Mouse (Mus musculus): ENCODE measurements around the gene Rdh16f1.
"Not testable (repeated sequence)": the region's sequence is repeated elsewhere in the genome, so short reads cannot be mapped to it uniquely, and the experiment has no call there.

Gene Rdh16f1

DNA sequence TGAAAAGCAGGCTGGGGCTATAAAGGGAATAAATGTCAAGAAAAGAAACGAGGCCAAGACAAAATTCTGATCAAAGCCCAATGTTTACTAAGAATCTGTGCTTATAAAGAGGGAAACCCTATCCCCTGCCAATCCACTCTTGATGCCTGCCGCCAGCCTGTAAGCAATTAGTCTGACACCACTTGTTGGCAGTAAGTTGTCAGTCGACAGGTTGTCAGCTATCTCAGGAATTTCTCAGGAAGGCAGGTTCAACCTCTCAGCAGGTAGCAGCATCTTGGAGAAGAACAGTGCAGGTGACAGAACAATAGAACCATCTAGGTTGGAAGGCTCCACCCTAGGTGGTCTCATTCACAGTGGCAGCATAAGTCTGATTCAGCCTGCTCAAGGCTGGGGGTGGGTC, 69.5 kb downstream of the Rdh16f1 start:
- DNase-seq (ENCODE audit: low read depth), result no peak

DNA sequence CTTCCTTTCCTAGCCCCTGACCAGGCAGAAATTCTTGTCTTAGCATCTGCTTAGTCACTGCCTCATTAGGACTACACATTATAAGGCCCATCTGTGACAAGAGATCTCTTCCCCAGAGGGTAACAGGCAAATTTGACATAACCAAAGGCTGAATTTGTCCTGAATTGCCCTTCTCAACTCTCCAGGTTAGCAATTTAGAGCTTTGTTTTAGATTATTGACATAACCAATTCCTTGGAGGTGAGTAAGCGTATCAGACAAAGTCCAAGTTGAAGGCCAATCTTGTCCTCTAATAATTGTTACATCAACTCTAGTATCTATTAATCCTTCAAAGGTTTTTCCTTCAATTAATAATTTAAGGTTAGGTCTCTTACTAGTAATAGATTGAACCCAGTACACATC, 74.6 kb downstream of the Rdh16f1 start:
- DNase-seq (ENCODE audit: low read depth), result not testable (repeated sequence)

DNA sequence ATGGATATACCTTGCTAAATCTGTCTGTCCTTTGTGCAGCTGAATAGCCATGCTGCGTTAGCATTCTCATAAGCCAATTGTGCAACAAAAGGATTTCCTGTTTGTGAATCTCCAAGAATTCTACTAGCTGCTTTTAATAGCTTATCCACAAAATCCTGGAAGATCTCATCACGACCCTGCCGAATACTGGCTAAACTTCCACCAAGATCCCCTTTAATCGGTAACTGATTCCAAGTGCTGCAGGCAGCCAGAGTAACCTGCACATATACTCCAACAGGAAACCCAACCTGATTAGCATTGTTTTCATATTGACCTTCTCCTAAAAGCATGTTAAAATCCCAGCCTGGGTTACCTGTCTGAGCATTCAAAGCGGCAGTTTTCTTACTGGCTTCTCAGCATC, 75.7 kb downstream of the Rdh16f1 start:
- DNase-seq (ENCODE audit: low read depth), result no peak

DNA sequence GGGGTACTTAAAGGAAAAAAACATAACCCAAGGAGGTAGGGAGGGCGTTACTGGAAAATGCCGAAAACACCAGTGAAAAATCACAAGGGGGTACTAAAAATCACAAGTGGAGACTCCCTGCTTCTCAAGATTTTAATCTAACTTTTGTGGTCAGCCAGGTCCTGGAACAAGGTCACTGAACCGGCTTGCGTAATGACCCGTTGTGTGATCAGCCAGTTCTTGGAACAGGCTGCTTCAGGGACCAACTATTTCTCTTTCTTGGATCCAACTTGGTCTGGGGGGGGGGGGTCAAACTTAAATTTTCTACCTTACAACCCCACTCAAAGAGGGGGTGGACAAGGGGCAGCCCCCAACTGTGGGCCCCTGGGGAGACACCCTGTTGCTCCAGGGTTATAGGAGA, 78.2 kb downstream of the Rdh16f1 start:
- DNase-seq (ENCODE audit: low read depth), result not testable (repeated sequence)

DNA sequence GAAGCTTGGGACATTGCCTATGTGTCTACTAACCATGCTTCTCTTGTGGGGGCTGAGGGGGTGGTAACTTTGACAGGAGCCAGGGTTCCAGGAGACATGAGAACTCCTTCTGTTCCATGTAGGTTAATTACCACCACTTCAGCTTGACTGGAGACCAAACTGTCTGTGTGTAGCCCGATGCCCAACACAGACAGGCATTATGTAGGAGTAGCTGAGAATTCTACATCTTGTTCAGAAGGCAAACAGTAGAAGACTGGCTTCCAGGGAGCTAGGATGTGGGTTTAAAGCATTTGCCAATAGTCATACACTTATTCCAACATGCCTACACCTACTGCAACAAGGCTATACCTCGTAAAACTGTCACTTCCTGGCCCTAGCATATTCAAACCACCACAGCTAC, 79.0 kb downstream of the Rdh16f1 start:
- no peak for DNase-seq (ENCODE audit: low read depth)

DNA sequence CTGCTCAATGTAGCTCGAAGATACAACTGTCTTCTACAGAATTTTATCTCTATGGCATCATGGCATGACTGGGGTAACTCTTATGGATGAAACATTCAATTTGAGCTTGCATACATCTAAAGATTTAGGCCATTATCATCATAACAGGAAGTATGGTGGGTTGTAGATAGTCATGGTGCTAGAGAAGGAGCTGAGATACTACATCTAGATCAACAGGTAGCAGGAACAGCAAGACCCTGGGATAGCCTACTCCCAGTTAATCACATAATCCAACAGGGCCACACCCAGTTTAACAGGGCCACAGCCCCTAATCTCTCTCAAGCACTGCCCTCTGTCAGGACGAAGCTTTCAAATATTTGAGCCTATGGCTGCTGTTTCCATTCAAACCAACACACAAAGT, 81.2 kb downstream of the Rdh16f1 start:
- DNase-seq (ENCODE audit: low read depth), result no peak

All from fibroblast of lung, adult 2 months (primary cell).